Mouse (Mus musculus) gastrocnemius, adult 2 months (tissue): ENCODE results near the gene Ankrd33b. TPM values are rescaled to one million over a fixed set of nuclear protein-coding genes. Genes with fewer than 3 reads are reported as not detected.

Source experiments
- DNase-seq: peaks from one replicate; pipeline ENCODE4 v3.0.0; 2022
- H3K27ac ChIP-seq: fragments of 200-600 bp; 2 replicates; pipeline ENCODE4 v1.8.1; 2022; ENCODE audit warnings: mild to moderate bottlenecking
- H3K4me3 ChIP-seq: fragments of 200-600 bp; 2 replicates; pipeline ENCODE4 v1.8.1; 2022; ENCODE audit warnings: mild to moderate bottlenecking, moderate library complexity
- CTCF ChIP-seq: fragments of 200-600 bp; IDR thresholded peaks from 2 replicates; pipeline ENCODE4 v1.8.1; 2022; ENCODE audit warnings: antibody characterized with exemption, mild to moderate bottlenecking, moderate library complexity
- intact Hi-C: fragments of 180-260 bp; cut with DNase I; formaldehyde crosslinking; loops from one replicate; pipeline ENCODE4 v1.15.1; 2025
- long read RNA-seq, 2 experiments: library from polyadenylated mRNA; stranded (forward); transcript quantifications; one replicate each; pipeline ENCODE4 v2.0.0; 2021
- total RNA-seq, 2 experiments: library from RNA; stranded (reverse); gene quantifications; 2 replicates each; pipeline ENCODE4 v1.2.3; 2021

Ankrd33b gene
- total RNA-seq = 10 to 100 TPM; 11.9 to 31.5 TPM
- long read RNA-seq, experiment 1, full-length matches to known transcripts = 10 of 23 reads
- long read RNA-seq, experiment 1, partial matches to known transcripts = 0 of 23 reads
- long read RNA-seq, experiment 1, other reads (novel, unspliced or antisense) = 13 of 23 reads
- long read RNA-seq, experiment 2, full-length matches to known transcripts = 14 of 22 reads
- long read RNA-seq, experiment 2, partial matches to known transcripts = 1 of 22 reads
- long read RNA-seq, experiment 2, other reads (novel, unspliced or antisense) = 7 of 22 reads

DNA sequence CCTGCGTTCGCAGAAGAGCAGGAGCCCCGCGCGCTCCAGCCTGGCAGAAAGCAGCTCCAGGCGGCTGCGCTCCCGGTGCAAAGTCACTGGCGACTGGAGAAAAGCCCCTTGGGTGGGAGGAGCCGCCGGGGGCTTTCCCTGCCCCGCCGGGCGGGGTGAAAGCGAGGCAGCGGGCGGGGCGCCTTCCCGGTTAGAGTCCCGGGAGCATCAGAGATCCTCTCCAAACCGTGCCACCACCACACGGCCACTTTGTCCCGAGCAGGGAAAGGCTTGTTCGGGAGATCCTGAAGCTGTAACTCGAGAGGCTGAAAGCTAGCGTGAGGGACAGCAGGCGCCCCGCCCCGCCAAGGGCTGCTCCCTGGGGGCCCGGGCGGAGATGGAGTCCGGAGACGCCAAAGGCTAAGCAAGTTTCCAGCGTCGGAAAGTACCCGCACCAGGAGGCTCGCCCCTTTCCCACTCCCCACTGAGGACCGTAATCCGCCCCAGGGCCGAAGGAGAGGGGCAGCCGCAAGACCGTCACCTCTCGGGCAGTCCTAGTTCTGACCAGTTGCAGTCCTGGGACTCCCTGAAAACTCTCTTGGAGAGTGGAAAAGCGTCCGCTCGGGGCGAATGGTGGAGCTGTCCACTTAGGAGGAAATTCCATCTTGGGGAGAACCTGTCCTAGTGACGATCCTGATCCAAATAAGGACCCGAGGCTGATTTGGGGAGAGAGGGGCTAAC lies at the start of gene Ankrd33b:
Ankrd33b (minus strand) TSS at position 246 of the 720 bp plus-strand sequence.
- DNase-seq = peak; percentile 74
- intact Hi-C loops = loop anchor here (5.0 to 10.0 kb wide), 3 partner anchors 50 to 77 kb away; no protein-coding TSS in a partner anchor
- no peak for TF ChIP-seq CTCF
- Histone ChIP-seq H3K27ac (peak within 1 kb of the TSS; percentile 89), H3K4me3 (peak within 1 kb of the TSS; percentile 92)

DNA sequence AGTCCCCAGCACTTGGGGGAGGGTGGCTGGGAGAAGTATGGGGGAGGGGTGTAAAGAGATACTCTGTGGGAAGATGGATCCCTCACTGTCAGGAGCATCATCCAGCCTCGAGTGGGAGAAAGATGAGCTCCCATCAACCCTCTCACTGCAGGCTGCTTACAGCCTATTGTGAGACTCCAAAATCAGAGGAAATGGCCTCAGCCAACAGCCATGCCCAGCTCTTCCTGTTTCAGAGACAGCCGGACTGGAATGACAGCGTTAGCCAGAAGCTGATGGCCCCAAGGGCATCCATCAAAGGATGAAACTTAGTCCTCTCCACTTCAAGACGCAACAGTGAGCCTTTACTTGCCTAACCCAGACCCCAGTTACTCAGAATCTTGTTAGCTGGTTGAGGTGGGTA lies 47.7 kb upstream of the Ankrd33b start:
- peak overlapping the region; percentile 20 for H3K27ac ChIP-seq
- no peak for TF ChIP-seq CTCF
- no peak overlapping the region for H3K4me3 ChIP-seq
- intact Hi-C loops = loop anchor here (5.0 kb wide), 1 partner anchor 48 kb away; the partner anchor contains the start of gene Ankrd33b
- no peak for DNase-seq

DNA sequence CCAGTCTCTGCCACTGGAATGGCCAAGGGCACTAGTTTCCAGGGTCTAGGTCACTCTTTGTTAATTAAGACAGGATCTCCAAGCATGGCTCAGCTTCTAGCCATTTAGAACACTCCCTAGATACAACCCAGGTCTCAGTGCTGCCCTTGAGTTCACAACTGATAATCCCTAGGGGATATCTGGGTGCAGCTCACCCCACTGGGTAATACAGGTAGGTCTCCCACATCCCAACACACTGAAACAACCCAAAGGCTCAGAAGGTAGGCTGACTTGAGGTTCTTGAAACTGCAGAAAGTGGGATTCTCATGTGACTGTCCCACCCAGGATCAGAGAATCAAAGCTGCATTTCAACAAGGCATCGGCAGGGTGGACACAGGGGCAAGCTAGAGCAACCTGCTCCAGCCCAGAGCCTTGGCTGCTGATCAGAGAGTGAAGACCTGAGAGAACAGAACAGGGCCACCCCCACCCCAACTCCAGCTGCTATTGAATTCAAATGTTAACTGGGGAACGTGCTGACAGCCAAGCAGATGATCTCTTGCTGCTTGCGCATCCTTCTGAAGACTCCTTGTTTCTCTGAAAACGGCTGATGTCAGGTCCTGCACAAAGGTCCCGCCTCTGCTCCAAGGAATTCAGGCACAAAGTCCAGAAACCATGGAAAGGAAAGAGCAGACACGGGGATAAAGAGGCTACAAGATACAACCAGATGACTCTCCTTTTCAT lies 46.8 kb upstream of the Ankrd33b start:
- DNase-seq = no peak
- TF ChIP-seq CTCF = no peak
- H3K27ac ChIP-seq = no peak overlapping the region
- intact Hi-C loops = no loop called here
- H3K4me3 ChIP-seq = no peak overlapping the region

DNA sequence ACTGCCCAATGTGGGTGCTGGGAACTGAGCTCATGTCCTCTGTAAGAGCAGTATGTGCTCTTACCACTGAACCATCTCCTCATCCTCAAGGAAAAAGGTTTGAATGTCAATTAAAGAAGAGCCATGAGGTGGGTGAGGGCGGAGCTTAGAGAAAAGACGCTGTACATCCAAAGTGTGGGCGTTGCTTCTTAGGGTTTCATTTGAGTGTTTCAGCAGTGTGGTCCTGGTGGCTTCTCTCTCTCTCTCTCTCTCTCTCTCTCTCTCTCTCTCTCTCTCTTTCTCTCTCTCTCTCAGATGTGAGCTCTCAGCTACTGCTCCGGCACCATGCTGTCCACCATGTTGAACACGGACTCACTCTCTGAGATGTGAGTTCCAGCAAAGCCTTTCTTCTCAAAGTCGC lies 46.1 kb upstream of the Ankrd33b start:
- Histone ChIP-seq H3K27ac (no peak overlapping the region), H3K4me3 (no peak overlapping the region)
- DNase-seq = no peak
- no peak for TF ChIP-seq CTCF
- intact Hi-C loops = no loop called here

DNA sequence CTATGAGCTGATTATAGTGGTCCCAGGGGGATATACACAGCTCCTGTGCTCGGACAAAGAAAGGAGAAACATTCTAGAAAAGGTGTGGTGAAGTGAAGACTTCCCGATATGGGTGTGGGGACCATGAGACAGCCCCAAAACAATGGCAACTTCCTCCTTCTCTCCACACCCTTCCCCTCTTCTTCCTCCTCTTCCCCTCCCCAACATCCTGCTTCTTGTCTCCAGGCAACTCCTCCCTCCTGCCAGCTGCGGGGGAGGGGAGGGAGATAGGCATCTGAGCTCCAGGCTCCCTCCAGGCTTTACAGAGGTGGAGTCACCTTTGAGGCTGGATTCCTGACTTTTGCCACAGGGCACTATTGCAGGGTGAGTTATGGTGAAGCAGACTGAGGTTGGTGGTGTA lies 45.4 kb upstream of the Ankrd33b start:
- no peak for DNase-seq
- intact Hi-C loops = no loop called here

DNA sequence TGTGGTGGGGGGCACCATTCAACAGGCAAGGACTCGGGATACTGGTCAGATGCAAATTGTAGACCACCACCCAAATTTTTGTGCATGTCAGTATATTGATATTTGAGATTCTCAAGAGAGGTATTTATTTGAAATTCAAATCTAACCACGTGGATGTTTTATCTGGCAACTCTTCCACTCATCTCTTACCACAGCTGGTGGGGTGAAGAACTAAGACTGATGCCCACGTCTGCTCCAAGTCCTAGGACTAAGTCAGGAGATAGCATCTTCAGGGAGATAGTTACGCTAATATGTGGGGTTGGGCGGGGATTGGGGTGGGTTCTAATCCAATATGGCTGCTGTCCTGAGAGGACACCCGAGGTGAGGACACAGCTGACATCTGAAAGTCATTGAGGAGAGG lies 44.9 kb upstream of the Ankrd33b start:
- Histone ChIP-seq H3K27ac (peak overlapping the region; percentile 38; the same call in 1 of the 2 replicates), H3K4me3 (no peak overlapping the region)
- intact Hi-C loops = no loop called here
- TF ChIP-seq CTCF = no peak
- DNase-seq = no peak

More for the DNA sequence above, 45.4 kb upstream of the Ankrd33b start:
- no peak overlapping the region for H3K4me3 ChIP-seq
- peak overlapping the region; percentile 38; the same call in 1 of the 2 replicates for H3K27ac ChIP-seq
- TF ChIP-seq CTCF = no peak

DNA sequence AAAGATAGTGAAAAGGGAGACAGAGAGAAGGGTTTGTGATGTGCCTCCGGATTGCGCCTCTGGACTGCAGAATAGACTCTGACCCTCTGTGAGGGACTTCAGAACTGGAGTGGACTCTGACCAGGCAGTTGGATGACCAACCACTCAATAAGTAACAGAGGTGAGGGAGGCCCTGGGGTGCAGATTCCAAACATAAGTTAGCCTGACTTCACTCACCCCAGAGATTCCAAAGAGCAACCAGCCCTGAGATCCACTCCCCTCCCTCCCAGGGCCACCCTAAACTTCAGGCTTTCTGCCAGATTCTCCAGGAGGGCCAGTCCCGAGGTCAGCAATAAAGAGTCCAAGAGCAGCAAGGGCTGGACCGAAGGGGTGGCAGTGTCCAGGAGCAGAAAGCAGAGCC lies 40.0 kb upstream of the Ankrd33b start:
- Histone ChIP-seq H3K27ac (no peak overlapping the region), H3K4me3 (no peak overlapping the region)
- DNase-seq = peak; percentile 14
- intact Hi-C loops = no loop called here
- no peak for TF ChIP-seq CTCF

DNA sequence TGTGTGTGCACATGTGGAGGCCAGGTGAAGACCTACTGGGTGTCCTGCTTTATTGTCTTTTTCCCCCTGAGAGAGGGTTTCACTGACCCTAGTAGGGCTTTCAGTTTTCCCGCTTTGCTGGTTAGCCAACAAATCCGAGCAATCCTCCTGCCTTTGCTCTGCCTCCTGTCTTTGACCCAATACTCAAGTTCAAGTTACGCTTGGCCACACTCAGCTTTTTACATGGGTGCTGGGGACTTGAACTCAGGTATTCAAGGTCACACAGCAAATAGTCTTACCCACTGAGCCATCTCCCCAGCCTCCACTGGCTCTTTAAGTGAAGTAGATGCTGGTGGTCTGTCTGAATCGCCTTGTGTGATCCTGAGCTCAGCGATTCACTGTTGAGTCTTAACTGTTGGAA lies 39.4 kb upstream of the Ankrd33b start:
- Histone ChIP-seq H3K4me3 (no peak overlapping the region), H3K27ac (no peak overlapping the region)
- intact Hi-C loops = no loop called here
- DNase-seq = peak; percentile 1
- no peak for TF ChIP-seq CTCF

DNA sequence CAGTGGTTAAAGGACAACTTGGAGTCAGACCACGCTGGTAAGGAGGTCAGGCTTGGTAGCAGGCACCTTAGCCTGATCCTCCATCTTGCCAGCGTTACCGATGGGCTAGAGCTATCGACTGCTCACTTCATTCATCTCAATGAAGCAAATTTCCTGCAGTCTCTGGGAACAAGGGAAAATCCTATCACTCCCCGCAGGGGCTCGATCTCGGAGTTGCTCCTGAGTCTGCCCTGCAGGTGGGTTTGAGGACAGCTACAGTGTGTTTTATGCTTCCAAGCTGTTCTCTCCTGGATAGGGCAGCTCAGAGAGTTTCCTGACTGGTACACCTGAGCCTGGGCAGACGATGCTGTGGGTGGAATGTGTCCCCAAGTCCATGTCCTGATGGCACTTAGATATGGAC lies 36.8 kb upstream of the Ankrd33b start:
- intact Hi-C loops = no loop called here
- H3K27ac ChIP-seq = no peak overlapping the region
- TF ChIP-seq CTCF = no peak
- H3K4me3 ChIP-seq = no peak overlapping the region
- peak; percentile 5 for DNase-seq

DNA sequence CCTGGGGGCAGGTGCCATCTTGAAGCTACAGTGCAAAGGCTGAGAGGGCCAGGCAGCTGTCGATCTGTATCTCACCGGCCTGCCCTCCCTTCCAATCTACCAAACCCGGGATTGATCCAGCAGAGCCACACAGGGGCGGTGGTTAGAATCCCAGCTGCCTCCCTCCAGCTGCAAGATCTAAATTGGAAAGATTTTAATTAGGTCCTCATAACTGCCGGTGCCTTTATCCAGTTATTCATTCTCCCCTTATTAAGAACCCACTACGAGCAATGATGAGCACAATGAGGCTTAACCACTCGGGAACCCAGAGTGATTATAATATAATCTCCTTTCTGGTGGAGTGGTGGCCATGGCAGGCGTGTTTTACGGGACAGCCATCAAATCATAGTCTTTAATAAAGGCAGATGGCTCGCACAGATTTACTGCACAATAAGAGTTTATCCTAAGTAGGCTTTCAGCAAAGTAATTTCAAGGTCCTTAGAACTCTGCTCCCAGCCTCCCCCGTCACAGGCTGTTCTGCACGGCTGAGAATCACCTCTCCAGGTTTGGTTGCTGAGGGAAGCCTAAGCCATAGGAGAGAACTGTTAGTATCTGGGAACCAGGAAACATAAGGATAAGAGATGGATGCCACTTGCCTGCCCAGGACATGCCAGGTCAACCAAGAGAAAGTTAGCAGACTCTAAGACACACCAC lies 34.8 kb upstream of the Ankrd33b start:
- Histone ChIP-seq H3K27ac (no peak overlapping the region), H3K4me3 (no peak overlapping the region)
- no peak for DNase-seq
- intact Hi-C loops = no loop called here
- no peak for TF ChIP-seq CTCF

DNA sequence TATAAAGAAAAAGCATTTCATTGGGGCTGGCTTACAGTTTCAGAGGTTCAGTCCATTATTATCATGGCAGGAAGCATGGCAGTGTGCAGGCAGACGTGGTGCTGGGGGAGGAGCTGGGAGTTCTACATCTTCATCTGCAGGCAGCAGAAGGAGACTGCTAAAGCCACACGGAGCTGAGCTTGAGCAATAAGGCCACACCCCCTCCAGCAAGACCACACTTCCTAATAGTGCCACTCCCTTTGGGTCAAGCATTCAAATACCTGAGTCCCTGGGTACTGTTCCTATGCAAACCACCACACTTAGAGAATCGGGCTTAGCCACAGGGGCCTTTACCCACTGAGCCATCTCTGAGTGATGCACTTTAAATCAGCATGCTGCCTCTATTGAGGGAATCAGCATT lies 33.4 kb upstream of the Ankrd33b start:
- no peak overlapping the region for H3K4me3 ChIP-seq
- no peak overlapping the region for H3K27ac ChIP-seq
- TF ChIP-seq CTCF = no peak
- DNase-seq = peak; percentile 1
- intact Hi-C loops = no loop called here

DNA sequence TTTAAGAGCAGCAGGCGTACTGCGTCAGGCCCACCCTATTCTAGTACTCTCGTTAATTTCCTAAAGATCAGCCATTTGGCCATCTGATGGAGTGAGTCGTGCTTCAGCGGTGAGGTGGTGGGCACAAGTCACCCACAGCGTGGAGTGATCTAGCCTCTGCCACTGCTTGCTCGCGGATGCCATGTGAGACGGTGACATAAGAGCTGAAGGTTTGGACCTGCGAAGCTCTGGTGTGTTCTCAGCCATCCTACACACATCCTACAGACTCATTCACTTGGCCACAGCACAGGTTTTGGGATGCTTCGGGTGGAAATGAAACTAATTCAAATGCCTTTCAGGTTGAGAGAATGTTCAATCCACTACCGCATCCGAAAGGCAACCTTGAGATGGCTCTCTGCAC lies 31.2 kb upstream of the Ankrd33b start:
- peak; percentile 9 for DNase-seq
- no peak overlapping the region for H3K4me3 ChIP-seq
- H3K27ac ChIP-seq = no peak overlapping the region
- TF ChIP-seq CTCF = no peak
- intact Hi-C loops = no loop called here

DNA sequence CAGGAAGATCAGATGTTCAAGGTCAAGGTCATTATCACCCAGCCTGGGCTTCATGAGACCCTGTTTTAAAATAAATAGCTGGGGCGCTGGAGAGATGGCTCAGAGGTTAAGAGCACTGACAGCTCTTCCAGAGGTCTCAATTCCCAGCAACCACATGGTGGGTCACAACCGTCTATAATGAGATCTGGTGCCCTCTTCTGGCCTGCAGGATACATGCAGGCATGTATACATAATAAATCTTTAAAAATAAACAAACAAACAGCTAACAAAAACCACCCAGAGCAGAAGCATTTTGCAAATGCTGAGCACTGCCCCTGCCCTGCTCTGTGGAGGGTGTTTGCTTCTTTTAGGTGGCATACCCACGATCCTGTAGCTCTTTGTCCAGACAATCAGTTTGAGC lies 29.9 kb upstream of the Ankrd33b start:
- TF ChIP-seq CTCF = peak; percentile 47
- intact Hi-C loops = no loop called here
- DNase-seq = peak; percentile 6
- Histone ChIP-seq H3K4me3 (no peak overlapping the region), H3K27ac (peak overlapping the region; percentile 70)
